Mouse (Mus musculus): ENCODE data around the gene Ccm2. TPM values are rescaled to one million over a fixed set of nuclear protein-coding genes. Genes with fewer than 3 reads are reported as not detected.

The Ccm2 gene
- polyA plus RNA-seq, 1 experiment from 2014 or later: 94.0 TPM

DNA sequence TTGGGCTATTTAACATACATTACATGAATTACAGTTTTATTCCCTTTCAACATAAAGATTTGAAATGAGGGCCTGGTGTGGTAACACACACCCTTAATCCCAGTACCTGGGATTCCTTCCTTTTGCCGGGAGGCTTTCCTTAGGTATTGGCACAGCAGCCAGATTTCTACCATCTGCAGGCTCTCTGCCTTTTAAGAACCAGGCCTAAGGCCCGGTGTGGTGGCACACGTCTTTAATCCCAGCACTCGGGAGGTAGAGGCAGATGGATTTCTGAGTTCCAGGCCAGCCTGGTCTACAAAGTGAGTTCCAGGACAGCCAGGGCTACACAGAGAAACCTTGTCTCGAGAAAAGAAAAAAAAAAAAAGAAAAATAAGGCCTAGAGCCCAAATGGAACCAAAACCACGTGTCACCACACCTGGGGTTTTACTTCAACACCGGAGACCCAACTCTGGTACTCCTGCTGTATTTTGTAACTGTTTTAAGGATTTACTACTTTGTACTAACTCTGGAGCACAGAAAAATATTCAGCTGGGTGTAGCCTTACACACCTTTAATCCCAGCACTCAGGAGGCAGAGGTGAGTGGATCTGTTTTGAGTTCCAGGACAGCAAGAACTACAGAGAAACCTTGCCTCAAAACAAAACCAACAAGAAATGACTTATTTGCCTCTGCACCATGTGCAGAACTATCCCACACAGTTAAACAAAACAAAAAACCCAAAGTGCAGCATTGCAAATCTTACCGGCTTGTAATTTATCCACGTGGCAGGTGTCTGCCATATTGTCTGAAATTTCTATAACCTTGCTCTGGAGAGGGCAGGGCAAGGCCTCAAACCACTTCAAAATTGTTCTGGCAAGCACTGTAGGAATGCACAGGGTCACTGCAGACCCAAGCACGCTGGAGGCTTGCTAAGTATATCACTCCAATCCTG lies 19.2 kb upstream of the Ccm2 start:
- 12% methylated on average over 10 of the region's 10 CpGs for WGBS
- Histone ChIP-seq H3K9ac (ENCODE audit: low read length) (peak overlapping the region; percentile 74), H3K27ac (ENCODE audit: low read depth, low read length) (no peak overlapping the region), H3K9me3 (replicated peaks; ENCODE audit: control insufficient read depth, low read length) (no peaks in the 10 kb centered on the region), H3K36me3 (ENCODE audit: control insufficient read depth, insufficient read depth, low read length) (peaks cover 23% of the 10 kb centered on the region), H3K27me3 (replicated peaks; ENCODE audit: control insufficient read depth, insufficient read depth, low read length) (no peaks in the 10 kb centered on the region), H3K4me3 (ENCODE audit: low read depth, low read length) (peak overlapping the region; percentile 60), H3K4me2 (ENCODE audit: low read length) (peak overlapping the region; percentile 83), H3K4me1 (ENCODE audit: control insufficient read depth, insufficient read depth, low read length) (no peaks in the 10 kb centered on the region; the same call in 1 of the 2 replicates)
- ATAC-seq: peak; percentile 3; the same call in 1 of the 2 replicates
- no peak for DNase-seq (ENCODE audit: low spot score)

DNA sequence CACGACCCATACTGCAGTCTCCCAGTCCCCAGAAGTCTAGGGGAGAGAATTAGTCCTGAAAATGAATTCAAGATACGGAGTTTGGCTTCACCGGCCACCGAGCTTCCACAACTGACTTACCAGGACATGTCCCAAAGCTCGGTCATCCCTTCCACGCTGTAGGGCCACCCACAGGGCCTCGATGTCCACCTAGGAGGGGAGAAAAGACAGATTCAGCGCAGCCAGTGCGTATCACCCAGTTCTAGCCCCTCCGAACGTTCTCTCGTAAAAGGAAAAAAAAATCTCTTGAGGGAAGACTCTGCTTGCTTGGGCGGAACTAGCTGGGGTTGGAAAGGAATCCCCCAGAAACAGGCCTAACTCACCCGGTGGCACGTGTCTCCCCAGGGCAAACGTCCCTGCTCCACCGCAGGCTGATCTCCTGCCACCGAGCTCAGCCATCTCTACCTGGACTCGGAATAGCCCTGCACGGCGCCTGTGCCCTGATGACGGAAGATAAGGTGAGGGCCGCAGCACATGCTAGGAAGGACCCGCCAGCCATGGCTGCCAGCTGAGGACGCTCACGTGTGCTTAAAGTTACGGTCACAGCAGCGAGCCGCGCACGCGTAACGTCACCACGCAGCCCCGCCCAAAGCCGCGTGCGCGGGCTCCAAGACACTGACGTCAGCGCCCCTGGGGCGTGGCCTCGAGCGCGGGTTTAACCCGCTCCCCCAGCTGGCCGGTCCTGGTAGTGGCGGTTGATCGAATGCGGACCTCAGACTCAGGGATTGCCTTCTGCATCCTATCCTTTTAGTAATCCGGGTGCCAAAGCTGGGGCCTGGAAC lies 18.3 kb upstream of the Ccm2 start:
- Histone ChIP-seq H3K4me2 (ENCODE audit: low read length) (peak overlapping the region; percentile 83), H3K4me3 (ENCODE audit: low read depth, low read length) (peak overlapping the region; percentile 60), H3K36me3 (ENCODE audit: control insufficient read depth, insufficient read depth, low read length) (peaks cover 23% of the 10 kb centered on the region), H3K27ac (ENCODE audit: low read depth, low read length) (peak overlapping the region; percentile 61), H3K9me3 (replicated peaks; ENCODE audit: control insufficient read depth, low read length) (no peaks in the 10 kb centered on the region), H3K27me3 (replicated peaks; ENCODE audit: control insufficient read depth, insufficient read depth, low read length) (no peaks in the 10 kb centered on the region), H3K9ac (ENCODE audit: low read length) (peak overlapping the region; percentile 74), H3K4me1 (ENCODE audit: control insufficient read depth, insufficient read depth, low read length) (no peaks in the 10 kb centered on the region; the same call in 1 of the 2 replicates)
- WGBS: under 1% methylated on average over 51 of the region's 51 CpGs
- peak; percentile 99 for DNase-seq (ENCODE audit: low spot score)
- ATAC-seq: peak; percentile 97

DNA sequence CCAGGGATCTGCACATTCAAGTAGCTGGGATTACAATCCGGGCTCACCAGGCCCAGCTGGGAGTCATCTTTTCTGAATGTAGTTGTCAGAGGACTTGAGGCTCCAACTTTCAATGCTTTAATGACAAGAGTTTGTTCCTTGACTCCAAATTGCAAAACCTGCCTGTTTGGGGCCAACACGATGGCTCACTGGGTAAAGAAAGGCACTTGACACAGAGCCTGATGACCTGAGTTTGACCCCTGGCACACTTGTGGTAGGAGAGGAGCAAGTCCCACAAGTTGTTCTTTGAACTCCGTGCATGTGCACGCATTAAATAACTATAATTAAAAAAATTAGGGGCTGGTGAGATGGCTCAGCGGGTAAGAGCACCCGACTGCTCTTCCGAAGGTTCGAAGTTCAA lies 16.7 kb upstream of the Ccm2 start:
- no peak overlapping the region for H3K4me3 ChIP-seq (ENCODE audit: low read depth, low read length)
- no peak overlapping the region for H3K9ac ChIP-seq (ENCODE audit: low read length)
- H3K4me2 ChIP-seq (ENCODE audit: low read length): no peak overlapping the region
- ATAC-seq: no peak
- H3K9me3 ChIP-seq (replicated peaks; ENCODE audit: control insufficient read depth, low read length): no peaks in the 10 kb centered on the region
- no peak for DNase-seq (ENCODE audit: low spot score)
- peaks cover 17% of the 10 kb centered on the region for H3K36me3 ChIP-seq (ENCODE audit: control insufficient read depth, insufficient read depth, low read length)
- WGBS: 94% methylated on average over 8 of the region's 8 CpGs
- no peaks in the 10 kb centered on the region for H3K27me3 ChIP-seq (replicated peaks; ENCODE audit: control insufficient read depth, insufficient read depth, low read length)
- no peaks in the 10 kb centered on the region; the same call in 1 of the 2 replicates for H3K4me1 ChIP-seq (ENCODE audit: control insufficient read depth, insufficient read depth, low read length)
- H3K27ac ChIP-seq (ENCODE audit: low read depth, low read length): no peak overlapping the region

DNA sequence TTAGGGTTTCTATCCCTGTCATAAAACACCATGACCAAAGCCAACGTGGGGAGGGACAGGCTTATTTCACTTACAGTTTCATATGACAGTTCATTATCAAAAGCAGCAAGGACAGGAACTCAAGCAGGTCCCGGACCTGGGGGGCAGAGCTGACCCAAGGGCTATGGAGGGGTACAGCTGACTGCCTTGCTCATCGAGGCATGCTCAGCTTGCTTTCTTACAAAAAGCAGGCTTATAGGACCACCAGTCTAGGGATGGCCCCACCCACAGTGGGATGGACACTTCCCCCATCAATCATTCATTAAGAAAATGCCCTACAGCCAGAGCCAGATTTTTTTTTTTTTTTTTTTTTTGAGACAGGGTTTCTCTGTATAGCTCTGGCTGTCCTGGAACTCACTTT lies 15.9 kb upstream of the Ccm2 start:
- DNase-seq (ENCODE audit: low spot score) (no peak), ATAC-seq (no peak)
- WGBS: 94% methylated on average over 3 of the region's 3 CpGs
- Histone ChIP-seq H3K9ac (ENCODE audit: low read length) (no peak overlapping the region), H3K4me3 (ENCODE audit: low read depth, low read length) (no peak overlapping the region), H3K4me1 (ENCODE audit: control insufficient read depth, insufficient read depth, low read length) (no peaks in the 10 kb centered on the region; the same call in 1 of the 2 replicates), H3K36me3 (ENCODE audit: control insufficient read depth, insufficient read depth, low read length) (peaks cover 9% of the 10 kb centered on the region), H3K4me2 (ENCODE audit: low read length) (no peak overlapping the region), H3K27ac (ENCODE audit: low read depth, low read length) (no peak overlapping the region), H3K9me3 (replicated peaks; ENCODE audit: control insufficient read depth, low read length) (no peaks in the 10 kb centered on the region), H3K27me3 (replicated peaks; ENCODE audit: control insufficient read depth, insufficient read depth, low read length) (no peaks in the 10 kb centered on the region)

DNA sequence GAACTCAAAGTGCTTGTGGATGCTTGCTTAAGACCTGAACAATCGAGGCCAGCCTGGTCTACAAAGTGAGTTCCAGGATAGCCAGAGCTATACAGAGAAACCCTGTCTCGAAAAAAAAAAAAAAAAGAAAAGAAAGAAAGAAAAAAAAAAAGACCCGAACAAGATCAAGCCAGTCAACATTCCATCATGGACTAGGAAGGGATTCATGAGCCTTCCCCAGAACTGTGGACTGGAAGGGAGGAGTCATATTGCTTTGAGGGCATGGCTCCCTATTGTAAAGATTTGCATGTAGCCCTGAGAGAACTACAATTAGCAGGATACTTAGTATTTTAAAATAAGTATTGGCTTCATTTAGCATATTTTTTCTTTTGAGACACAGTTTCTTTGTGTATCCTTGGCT lies 2.0 kb upstream of the Ccm2 start:
- 83% methylated on average over 3 of the region's 3 CpGs for WGBS
- DNase-seq (ENCODE audit: low spot score) (no peak), ATAC-seq (no peak)

DNA sequence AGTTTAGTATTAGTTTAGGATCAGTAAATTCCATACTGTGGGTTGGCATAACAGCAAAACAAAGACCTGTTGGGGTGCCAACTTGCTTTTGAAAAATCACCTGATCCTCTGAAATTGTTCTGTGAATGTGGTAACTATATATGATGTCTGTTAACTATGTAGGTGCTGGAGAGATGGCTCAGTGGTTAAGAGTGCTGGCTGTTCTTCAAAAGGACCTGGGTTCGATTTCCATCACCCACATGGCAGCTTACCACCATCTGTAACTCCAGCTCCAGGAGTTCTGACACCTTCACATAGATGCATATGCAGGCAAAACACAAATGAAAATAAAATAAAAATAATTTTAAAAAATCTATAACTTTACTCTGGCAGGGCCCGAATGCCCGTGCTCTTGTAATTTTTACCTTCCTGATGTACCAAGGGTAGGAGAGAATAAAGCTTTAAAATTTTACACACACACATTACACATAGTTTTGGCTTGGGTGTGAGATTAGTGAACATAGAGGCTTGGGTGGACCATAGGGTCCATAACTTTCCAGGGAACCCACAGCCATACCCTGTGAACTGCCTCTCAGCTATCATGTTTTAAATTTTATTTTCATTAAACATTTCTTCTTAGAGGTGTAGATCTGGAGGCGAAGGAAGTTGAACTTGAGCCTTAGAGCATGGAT lies 1.4 kb upstream of the Ccm2 start:
- no peaks in the 10 kb centered on the region for H3K9me3 ChIP-seq (replicated peaks; ENCODE audit: control insufficient read depth, low read length)
- H3K4me3 ChIP-seq (ENCODE audit: low read depth, low read length): no peak overlapping the region
- DNase-seq (ENCODE audit: low spot score): no peak
- no peaks in the 10 kb centered on the region for H3K27me3 ChIP-seq (replicated peaks; ENCODE audit: control insufficient read depth, insufficient read depth, low read length)
- 0 out of 2 replicates have a peak overlapping the region, but pooled peaks have one; percentile 95 for H3K27ac ChIP-seq (ENCODE audit: low read depth, low read length)
- H3K9ac ChIP-seq (ENCODE audit: low read length): no peak overlapping the region
- 95% methylated on average over 4 of the region's 4 CpGs for WGBS
- no peaks in the 10 kb centered on the region for H3K36me3 ChIP-seq (ENCODE audit: control insufficient read depth, insufficient read depth, low read length)
- peak overlapping the region; percentile 67 for H3K4me2 ChIP-seq (ENCODE audit: low read length)
- no peak for ATAC-seq
- peaks cover 8% of the 10 kb centered on the region for H3K4me1 ChIP-seq (ENCODE audit: control insufficient read depth, insufficient read depth, low read length)

More for the DNA sequence above, 2.0 kb upstream of the Ccm2 start:
- Histone ChIP-seq H3K36me3 (ENCODE audit: control insufficient read depth, insufficient read depth, low read length) (no peaks in the 10 kb centered on the region), H3K27me3 (replicated peaks; ENCODE audit: control insufficient read depth, insufficient read depth, low read length) (no peaks in the 10 kb centered on the region), H3K9me3 (replicated peaks; ENCODE audit: control insufficient read depth, low read length) (no peaks in the 10 kb centered on the region), H3K4me1 (ENCODE audit: control insufficient read depth, insufficient read depth, low read length) (peaks cover 8% of the 10 kb centered on the region), H3K9ac (ENCODE audit: low read length) (no peak overlapping the region), H3K27ac (ENCODE audit: low read depth, low read length) (no peak overlapping the region), H3K4me3 (ENCODE audit: low read depth, low read length) (no peak overlapping the region), H3K4me2 (ENCODE audit: low read length) (no peak overlapping the region)

DNA sequence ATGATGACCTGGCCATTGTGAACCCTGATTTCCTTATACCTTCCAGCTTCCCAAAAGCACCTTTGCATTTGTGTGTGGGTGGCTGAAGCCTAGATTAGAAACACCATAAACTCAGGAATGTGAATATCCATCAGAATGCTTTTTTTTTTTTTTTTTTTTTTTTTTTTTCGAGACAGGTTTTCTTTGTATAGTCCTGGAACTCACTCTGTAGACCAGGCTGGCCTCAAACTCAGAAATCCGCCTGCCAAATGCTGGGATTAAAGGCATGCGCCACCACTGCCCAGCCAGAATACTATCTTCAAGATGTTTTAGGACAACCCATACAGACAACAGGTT lies 862 bp upstream of the Ccm2 start:
- no peaks in the 10 kb centered on the region for H3K27me3 ChIP-seq (replicated peaks; ENCODE audit: control insufficient read depth, insufficient read depth, low read length)
- 18% methylated on average over 3 of the region's 3 CpGs for WGBS

DNA sequence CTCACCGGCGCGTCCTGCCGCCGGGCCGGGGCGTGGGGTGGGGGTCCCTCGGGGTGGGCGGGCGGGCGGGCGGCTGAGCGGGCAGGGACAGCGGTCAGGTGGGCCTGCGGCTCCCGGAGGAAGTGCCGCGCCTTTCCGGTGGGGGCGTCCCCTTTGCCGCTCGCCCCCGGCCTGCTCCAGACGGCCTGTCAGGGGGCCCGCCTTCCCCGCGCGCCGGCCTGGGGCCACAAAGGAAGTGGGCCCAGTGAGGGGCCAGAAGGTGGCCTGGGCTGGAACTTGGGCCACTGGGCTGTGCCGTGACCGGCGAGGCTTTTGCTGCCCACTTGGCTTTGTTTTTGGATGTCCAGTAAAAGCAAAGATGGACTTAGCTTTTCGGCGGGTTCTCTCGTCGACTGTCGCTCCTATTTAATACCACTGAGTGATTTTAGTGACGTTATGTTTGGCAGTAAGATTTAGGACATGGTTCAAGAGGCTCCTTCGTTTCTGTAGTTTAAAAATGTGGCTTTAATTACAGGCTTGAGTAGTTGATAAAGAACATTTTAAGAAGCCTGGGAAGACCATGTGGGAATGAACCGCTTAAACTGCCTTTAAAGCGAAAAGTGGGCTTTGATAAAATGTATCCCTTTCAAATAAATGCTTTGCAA lies 472 bp downstream of the Ccm2 start:
- ATAC-seq: peak; percentile 59
- no peaks in the 10 kb centered on the region for H3K9me3 ChIP-seq (replicated peaks; ENCODE audit: control insufficient read depth, low read length)
- no peaks in the 10 kb centered on the region for H3K27me3 ChIP-seq (replicated peaks; ENCODE audit: control insufficient read depth, insufficient read depth, low read length)
- peak overlapping the region; percentile 67 for H3K4me2 ChIP-seq (ENCODE audit: low read length)
- H3K4me1 ChIP-seq (ENCODE audit: control insufficient read depth, insufficient read depth, low read length): peaks cover 8% of the 10 kb centered on the region
- DNase-seq (ENCODE audit: low spot score): peak; percentile 49
- peak overlapping the region; percentile 87 for H3K9ac ChIP-seq (ENCODE audit: low read length)
- peak overlapping the region; percentile 95 for H3K27ac ChIP-seq (ENCODE audit: low read depth, low read length)
- no peaks in the 10 kb centered on the region for H3K36me3 ChIP-seq (ENCODE audit: control insufficient read depth, insufficient read depth, low read length)
- WGBS: under 1% methylated on average over 37 of the region's 41 CpGs
- peak overlapping the region; percentile 80 for H3K4me3 ChIP-seq (ENCODE audit: low read depth, low read length)

More for the DNA sequence above, 862 bp upstream of the Ccm2 start:
- H3K9ac ChIP-seq (ENCODE audit: low read length): no peak overlapping the region
- H3K4me1 ChIP-seq (ENCODE audit: control insufficient read depth, insufficient read depth, low read length): peaks cover 8% of the 10 kb centered on the region
- H3K4me3 ChIP-seq (ENCODE audit: low read depth, low read length): peak overlapping the region; percentile 80
- no peaks in the 10 kb centered on the region for H3K9me3 ChIP-seq (replicated peaks; ENCODE audit: control insufficient read depth, low read length)
- H3K27ac ChIP-seq (ENCODE audit: low read depth, low read length): peak overlapping the region; percentile 95
- peak overlapping the region; percentile 67 for H3K4me2 ChIP-seq (ENCODE audit: low read length)
- H3K36me3 ChIP-seq (ENCODE audit: control insufficient read depth, insufficient read depth, low read length): no peaks in the 10 kb centered on the region
- DNase-seq (ENCODE audit: low spot score): no peak
- peak; percentile 22; the same call in 1 of the 2 replicates for ATAC-seq

All from forebrain, embryonic 14.5 days (tissue).